Mouse (Mus musculus) ES-E14 (cell line): Measurements from ENCODE around the gene Htr2a. TPM values are rescaled to one million over a fixed set of nuclear protein-coding genes. Genes with fewer than 3 reads are reported as not detected.

Source experiments
- DNase-seq: peaks from one replicate; pipeline ENCODE4 v3.0.0-alpha.2; 2013; ENCODE audit warnings: low read depth, low spot score
- H3K27ac ChIP-seq: 2 replicates; pipeline ENCODE4 v1.5.1; 2012; ENCODE audit warnings: low read depth, mild to moderate bottlenecking, low read length, moderate library complexity, mixed read lengths; ENCODE audit not compliant: poor library complexity, insufficient read depth, severe bottlenecking
- H3K36me3 ChIP-seq: 2 replicates; pipeline ENCODE4 v1.6.1; 2012; ENCODE audit warnings: mild to moderate bottlenecking, low read length, moderate library complexity, mixed read lengths; ENCODE audit not compliant: control insufficient read depth, poor library complexity, insufficient read depth, severe bottlenecking
- H3K4me1 ChIP-seq, 2 experiments: fragments of 150-350 bp in 1 of 2; sonication (generic) in 1 of 2; 2 replicates each; pipeline ENCODE4 v1.6.1; 2012; ENCODE audit warnings: low read length in 2 of 2, mild to moderate bottlenecking in 1 of 2, mixed read lengths in 1 of 2; ENCODE audit not compliant: control insufficient read depth in 2 of 2, insufficient read depth in 2 of 2, poor library complexity in 1 of 2
- H3K4me3 ChIP-seq, 2 experiments: fragments of 150-350 bp in 1 of 2; sonication (generic) in 1 of 2; 2 replicates each; pipeline ENCODE4 v1.5.1; 2012; ENCODE audit warnings: low read length in 2 of 2, low read depth in 1 of 2, mild to moderate bottlenecking in 1 of 2, mixed read lengths in 1 of 2; ENCODE audit not compliant: insufficient read depth in 1 of 2, poor library complexity in 1 of 2, severe bottlenecking in 1 of 2
- H3K9ac ChIP-seq: 2 replicates; pipeline ENCODE4 v1.6.1; 2012; ENCODE audit warnings: low read depth, mild to moderate bottlenecking, low read length, mixed read lengths; ENCODE audit not compliant: poor library complexity, insufficient read depth, severe bottlenecking
- H3K9me3 ChIP-seq: fragments of 150-350 bp; sonication (generic); 2 replicates; pipeline ENCODE4 v1.6.1; 2012; ENCODE audit warnings: low read depth, mild to moderate bottlenecking, low read length; ENCODE audit not compliant: control insufficient read depth, insufficient read depth
- CHD2 ChIP-seq: IDR thresholded peaks from 2 replicates; pipeline ENCODE4 v1.6.1; 2014; ENCODE audit warnings: mild to moderate bottlenecking, low read depth, low read length, inconsistent platforms
- HCFC1 ChIP-seq: IDR thresholded peaks from 2 replicates; pipeline ENCODE4 v1.6.1; 2012; ENCODE audit warnings: low read length, inconsistent platforms, borderline replicate concordance; ENCODE audit not compliant: insufficient read depth
- MAFK ChIP-seq: IDR thresholded peaks from 2 replicates; pipeline ENCODE4 v1.6.1; 2014; ENCODE audit warnings: mild to moderate bottlenecking, low read depth, low read length, inconsistent platforms; ENCODE audit not compliant: insufficient read depth
- ZC3H11A ChIP-seq: IDR thresholded peaks from 2 replicates; pipeline ENCODE4 v1.6.1; 2012; ENCODE audit warnings: low read depth, mild to moderate bottlenecking, inconsistent platforms, low read length, borderline replicate concordance
- ZNF384 ChIP-seq: IDR thresholded peaks from 2 replicates; pipeline ENCODE4 v1.6.1; 2012; ENCODE audit warnings: low read depth, low read length, inconsistent platforms
- in situ Hi-C, 2 experiments: fragments of 600-800 bp; cut with MboI; formaldehyde crosslinking; loops; one replicate each; pipeline ENCODE4 v1.15.1; 2025; ENCODE audit warnings: low sequenced_read_pairs in 2 of 2, inconsistent platforms in 1 of 2; ENCODE audit not compliant: unreplicated experiment in 2 of 2
- total RNA-seq: library from RNA; depleted of rRNA; stranded (reverse); fragments of 300-350 nt; gene quantifications from 2 replicates; pipeline ENCODE4 v1.2.3, GENCODE M21; 2012

The Htr2a gene
- total RNA-seq, 1 experiment, result 0.18 TPM

- Histone ChIP-seq H3K4me3 (no peak overlapping the region), H3K27ac (no peak overlapping the region), H3K9me3 (no peaks in the 10 kb centered on the region), H3K9ac (no peak overlapping the region), H3K4me1 (no peaks in the 10 kb centered on the region), H3K36me3 (no peaks in the 10 kb centered on the region)
- no peak for DNase-seq
- TF ChIP-seq CHD2, result no peak
- TF ChIP-seq ZNF384, result no peak
- TF ChIP-seq HCFC1, result no peak
- TF ChIP-seq ZC3H11A, result no peak
- TF ChIP-seq MAFK, result no peak
- in situ Hi-C loops, result no loop called here
Observed at GRCm38 (mm10) chr14:74684298-74684978, 43.8 kb downstream of the Htr2a start.

GRCm38 (mm10) chr14:74691963-74692362 lies 51.3 kb downstream of the Htr2a start:
- Histone ChIP-seq H3K36me3 (no peaks in the 10 kb centered on the region), H3K4me1 (no peaks in the 10 kb centered on the region), H3K4me3 (no peak overlapping the region), H3K9ac (no peak overlapping the region), H3K27ac (no peak overlapping the region), H3K9me3 (no peaks in the 10 kb centered on the region)
- TF ChIP-seq HCFC1, result no peak
- no peak for TF ChIP-seq MAFK
- TF ChIP-seq CHD2, result no peak
- no peak for TF ChIP-seq ZNF384
- no peak for TF ChIP-seq ZC3H11A
- in situ Hi-C loops, result no loop called here
- DNase-seq, result no peak

- in situ Hi-C loops, result no loop called here
- DNase-seq, result no peak
Observed at GRCm38 (mm10) chr14:74696766-74697165, 56.1 kb downstream of the Htr2a start.

DNA sequence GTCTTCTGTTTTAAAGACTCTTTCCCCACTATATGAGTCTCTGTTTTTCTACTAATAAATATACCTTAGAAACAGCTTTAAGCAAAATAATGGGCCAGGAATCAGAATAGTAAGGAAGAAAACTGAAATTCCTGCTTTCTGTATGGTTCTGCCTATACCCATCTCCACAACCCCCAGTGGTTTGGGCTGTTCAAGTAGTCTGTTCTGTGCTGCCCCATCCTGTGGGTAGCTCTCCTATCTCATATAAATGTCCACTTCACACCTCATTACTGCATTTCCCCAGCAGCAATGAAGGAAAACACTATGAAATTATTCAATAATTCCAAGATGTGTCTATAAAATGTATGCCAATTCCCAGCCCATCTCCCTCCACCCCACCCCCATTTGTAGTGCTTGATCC lies 56.8 kb downstream of the Htr2a start:
- Histone ChIP-seq H3K9me3 (no peaks in the 10 kb centered on the region), H3K36me3 (no peaks in the 10 kb centered on the region), H3K4me1 (no peaks in the 10 kb centered on the region), H3K27ac (no peak overlapping the region), H3K9ac (no peak overlapping the region), H3K4me3 (no peak overlapping the region)
- in situ Hi-C loops, result no loop called here
- DNase-seq, result no peak
- no peak for TF ChIP-seq MAFK
- TF ChIP-seq ZNF384, result no peak
- TF ChIP-seq HCFC1, result no peak
- no peak for TF ChIP-seq CHD2
- TF ChIP-seq ZC3H11A, result no peak

More at GRCm38 (mm10) chr14:74696766-74697165, 56.1 kb downstream of the Htr2a start:
- no peaks in the 10 kb centered on the region for H3K4me1 ChIP-seq
- no peak overlapping the region for H3K4me3 ChIP-seq
- H3K9ac ChIP-seq, result no peak overlapping the region
- TF ChIP-seq MAFK, result no peak
- TF ChIP-seq ZNF384, result no peak
- no peak for TF ChIP-seq CHD2
- no peak for TF ChIP-seq HCFC1
- TF ChIP-seq ZC3H11A, result no peak
- no peaks in the 10 kb centered on the region for H3K36me3 ChIP-seq
- no peak overlapping the region for H3K27ac ChIP-seq
- no peaks in the 10 kb centered on the region for H3K9me3 ChIP-seq

DNA sequence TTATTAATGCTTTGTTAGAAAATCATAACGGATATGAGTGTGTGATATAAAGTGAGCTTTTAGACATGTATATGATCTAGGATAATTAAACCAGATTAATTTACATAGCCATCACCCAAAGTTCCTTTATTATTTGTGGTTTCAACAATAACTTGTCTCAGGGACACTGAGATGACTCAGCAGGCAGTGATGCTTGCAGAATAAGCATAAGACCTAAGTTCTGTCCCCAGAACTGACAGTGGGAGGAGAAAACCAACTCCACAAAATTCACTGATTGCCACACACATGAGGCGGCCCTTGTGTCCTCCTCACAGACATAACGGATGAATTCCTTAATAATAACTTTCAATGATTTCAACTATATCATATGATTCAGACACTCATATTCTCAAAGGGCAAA lies 58.6 kb downstream of the Htr2a start:
- Histone ChIP-seq H3K36me3 (no peaks in the 10 kb centered on the region), H3K9ac (no peak overlapping the region), H3K27ac (no peak overlapping the region), H3K9me3 (no peaks in the 10 kb centered on the region), H3K4me1 (no peaks in the 10 kb centered on the region), H3K4me3 (no peak overlapping the region)
- DNase-seq, result no peak
- no peak for TF ChIP-seq ZC3H11A
- no peak for TF ChIP-seq CHD2
- no peak for TF ChIP-seq MAFK
- TF ChIP-seq HCFC1, result no peak
- in situ Hi-C loops, result no loop called here
